Mouse (Mus musculus): ENCODE data around the gene Fam161a. TPM values are rescaled to one million over a fixed set of nuclear protein-coding genes. Genes with fewer than 3 reads are reported as not detected.

The Fam161a gene
- polyA plus RNA-seq (2016; fragmentation: Nextera tagmentation; extraction: Ambion mirVana), result 4.7 and 5.5 TPM in 2 replicates

DNA sequence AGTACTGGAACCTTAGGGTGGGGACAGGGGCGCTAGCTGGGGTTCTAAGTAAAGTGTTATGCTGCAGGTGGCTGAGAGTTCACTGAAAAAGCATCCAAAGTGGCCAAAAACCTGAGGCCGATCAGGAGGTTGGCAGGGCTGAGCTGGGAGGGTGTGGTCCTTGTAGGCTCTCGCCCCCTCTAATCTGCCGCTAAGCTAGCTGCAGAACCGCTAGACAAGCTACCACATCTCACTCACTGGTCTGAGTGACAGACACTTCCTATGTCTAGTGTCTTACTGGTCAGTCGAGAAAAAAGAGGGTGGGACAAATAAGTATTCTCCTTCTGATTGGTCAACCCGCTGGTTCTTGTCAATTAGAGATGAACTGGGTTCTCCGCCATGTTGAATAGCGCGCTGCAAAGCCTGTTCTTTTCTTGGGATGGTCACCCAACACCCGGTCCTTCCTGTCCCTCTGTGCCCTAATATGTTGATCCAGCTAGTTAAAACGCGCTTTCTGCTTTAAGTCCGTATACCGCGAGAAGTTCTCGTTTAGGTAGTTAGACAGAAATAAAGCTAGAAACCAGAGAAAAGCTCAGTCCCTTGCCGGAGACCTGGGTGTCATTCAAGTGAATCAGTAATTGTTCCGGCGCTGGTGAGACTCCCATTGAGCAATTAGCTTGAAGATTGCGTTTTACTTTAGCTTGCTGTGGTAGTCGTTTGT lies at the start of gene Fam161a:
Gene Fam161a (plus strand): TSS at position 51 of the 700 bp plus-strand sequence.
- 1% methylated on average over 22 of the region's 22 CpGs for WGBS
- no peaks in the 10 kb centered on the region for H3K9me3 ChIP-seq
- H3K4me1 ChIP-seq, result no peaks in the 10 kb centered on the region

GRCm38 (mm10) chr11:22957791-22958374 lies 49.4 kb upstream of the Fam161a start:
- Histone ChIP-seq H3K36me3 (peaks cover 2% of the 10 kb centered on the region; the same call in 1 of the 2 replicates), H3K4me2 (replicated peaks) (no peak overlapping the region), H3K27ac (no peak overlapping the region), H3K4me1 (no peaks in the 10 kb centered on the region), H3K4me3 (no peak overlapping the region), H3K27me3 (no peaks in the 10 kb centered on the region), H3K9ac (no peak overlapping the region), H3K9me3 (no peaks in the 10 kb centered on the region)
- 91% methylated on average over 4 of the region's 4 CpGs for WGBS
- no peak for ATAC-seq (ENCODE audit: insufficient number of reproducible peaks, insufficient read depth, low FRiP score, low TSS enrichment)

More for the DNA sequence above, at the start of gene Fam161a:
- H3K9ac ChIP-seq, result peak within 1 kb of the TSS; percentile 66
- peaks cover 15% of the 10 kb centered on the region for H3K36me3 ChIP-seq
- H3K4me2 ChIP-seq (replicated peaks), result peak within 1 kb of the TSS; percentile 73
- H3K27ac ChIP-seq, result peak within 1 kb of the TSS; percentile 89
- ATAC-seq (ENCODE audit: insufficient number of reproducible peaks, insufficient read depth, low FRiP score, low TSS enrichment), result peak; percentile 89
- no peaks in the 10 kb centered on the region for H3K27me3 ChIP-seq
- H3K4me3 ChIP-seq, result peak within 1 kb of the TSS; percentile 58

DNA sequence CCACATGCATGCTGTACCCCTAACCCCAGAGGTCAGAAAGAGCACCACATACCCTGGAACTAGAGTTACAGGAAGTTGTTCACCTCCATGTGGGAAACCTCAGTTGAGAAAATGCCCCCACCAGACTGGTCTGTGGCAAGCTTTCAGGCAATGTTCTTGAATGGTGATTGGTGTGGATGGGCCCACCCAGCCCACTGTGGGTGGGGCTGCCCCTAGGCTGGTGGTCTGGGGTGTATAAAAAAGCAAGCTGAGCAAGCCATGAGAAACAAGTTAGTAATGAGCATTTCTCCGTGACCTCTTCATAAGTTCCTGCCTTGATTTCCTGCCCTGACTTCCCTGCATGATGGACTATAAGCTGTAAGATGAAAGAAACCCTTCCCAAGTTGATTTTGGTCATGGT lies 45.2 kb upstream of the Fam161a start:
- H3K9ac ChIP-seq, result no peak overlapping the region
- H3K4me3 ChIP-seq, result no peak overlapping the region
- no peak for ATAC-seq (ENCODE audit: insufficient number of reproducible peaks, insufficient read depth, low FRiP score, low TSS enrichment)
- 0 out of 2 replicates have a peak, but pooled peaks cover 6% of the 10 kb centered on the region for H3K36me3 ChIP-seq
- H3K4me2 ChIP-seq (replicated peaks), result no peak overlapping the region
- no peaks in the 10 kb centered on the region; the same call in 1 of the 2 replicates for H3K9me3 ChIP-seq
- no peaks in the 10 kb centered on the region for H3K27me3 ChIP-seq
- peaks cover 5% of the 10 kb centered on the region; the same call in 1 of the 2 replicates for H3K4me1 ChIP-seq
- 90% methylated on average over 1 of the region's 1 CpGs for WGBS
- H3K27ac ChIP-seq, result no peak overlapping the region

- Histone ChIP-seq H3K4me3 (no peak overlapping the region), H3K27ac (no peak overlapping the region), H3K4me1 (peaks cover 5% of the 10 kb centered on the region; the same call in 1 of the 2 replicates), H3K9me3 (peaks cover 5% of the 10 kb centered on the region), H3K27me3 (no peaks in the 10 kb centered on the region), H3K9ac (no peak overlapping the region), H3K36me3 (peaks cover 10% of the 10 kb centered on the region; the same call in 1 of the 2 replicates), H3K4me2 (replicated peaks) (no peak overlapping the region)
- no peak for ATAC-seq (ENCODE audit: insufficient number of reproducible peaks, insufficient read depth, low FRiP score, low TSS enrichment)
- 72% methylated on average over 4 of the region's 4 CpGs for whole genome bisulfite sequencing
Measured at GRCm38 (mm10) chr11:22964401-22964800, 42.9 kb upstream of the Fam161a start.

DNA sequence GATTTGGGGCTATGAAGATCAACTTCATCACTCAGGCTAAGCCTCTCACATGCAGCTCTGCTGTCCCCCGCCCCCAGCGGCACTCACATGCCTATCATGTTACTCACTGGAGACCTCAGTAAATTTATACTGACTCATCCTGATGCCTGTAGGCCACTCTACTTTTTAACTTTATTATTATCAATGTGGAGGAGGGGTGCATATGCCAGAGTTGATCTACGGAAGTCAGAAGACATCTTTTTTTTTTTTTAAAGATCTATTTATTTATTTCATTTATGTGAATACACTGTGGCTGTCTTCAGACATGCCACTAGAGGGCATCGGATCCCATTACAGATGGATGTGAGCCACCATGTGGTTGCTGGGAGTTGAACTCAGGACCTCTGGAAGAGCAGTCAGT lies 41.8 kb upstream of the Fam161a start:
- WGBS, result 70% methylated on average over 4 of the region's 4 CpGs
- H3K9me3 ChIP-seq, result peaks cover 5% of the 10 kb centered on the region

DNA sequence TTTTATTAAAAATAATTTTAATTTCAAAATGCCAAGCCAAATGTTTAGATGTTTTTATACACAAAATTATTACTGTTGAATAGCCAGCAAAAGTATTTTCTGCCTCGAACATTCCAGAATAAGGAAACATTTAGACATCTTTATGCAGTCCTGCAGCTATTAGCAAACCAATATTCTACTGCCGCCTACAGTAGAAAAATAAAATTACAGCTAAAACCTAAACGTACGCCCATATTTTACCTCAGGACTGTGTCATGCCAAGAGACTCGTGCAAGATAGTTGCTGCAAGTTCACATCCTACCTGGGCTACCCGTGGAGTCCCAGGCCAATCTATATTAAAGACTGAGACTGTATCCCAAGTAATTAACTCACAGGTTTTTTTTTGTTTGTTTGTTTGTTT lies 37.8 kb upstream of the Fam161a start:
- H3K36me3 ChIP-seq, result peaks cover 29% of the 10 kb centered on the region
- ATAC-seq (ENCODE audit: insufficient number of reproducible peaks, insufficient read depth, low FRiP score, low TSS enrichment), result no peak

More for the DNA sequence above, 41.8 kb upstream of the Fam161a start:
- H3K4me2 ChIP-seq (replicated peaks), result no peak overlapping the region
- no peak overlapping the region for H3K27ac ChIP-seq
- no peak for ATAC-seq (ENCODE audit: insufficient number of reproducible peaks, insufficient read depth, low FRiP score, low TSS enrichment)
- no peak overlapping the region for H3K4me3 ChIP-seq
- H3K4me1 ChIP-seq, result peaks cover 5% of the 10 kb centered on the region; the same call in 1 of the 2 replicates
- H3K9ac ChIP-seq, result no peak overlapping the region
- no peaks in the 10 kb centered on the region for H3K27me3 ChIP-seq
- H3K36me3 ChIP-seq, result peaks cover 10% of the 10 kb centered on the region; the same call in 1 of the 2 replicates

DNA sequence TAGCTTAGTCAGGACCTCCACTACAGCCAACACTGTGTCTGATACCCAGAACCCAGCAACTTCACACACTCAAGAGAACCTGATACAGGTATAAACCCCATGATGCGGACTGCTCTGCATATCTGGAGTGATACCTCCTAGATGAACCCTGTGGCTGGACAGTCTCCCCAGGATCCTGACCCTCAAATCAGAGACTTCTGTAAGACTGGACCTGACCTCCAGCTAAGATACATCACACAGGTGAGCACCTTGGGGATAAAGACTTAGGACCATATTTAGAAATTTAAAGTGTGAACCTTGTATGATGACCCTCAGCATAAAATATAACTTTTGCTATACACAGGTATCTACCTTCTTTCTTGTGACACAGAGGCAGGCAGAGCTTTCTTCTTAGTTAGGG lies 36.8 kb upstream of the Fam161a start:
- no peak overlapping the region for H3K27ac ChIP-seq
- H3K4me3 ChIP-seq, result no peak overlapping the region
- H3K27me3 ChIP-seq, result no peaks in the 10 kb centered on the region
- 97% methylated on average over 1 of the region's 1 CpGs for whole genome bisulfite sequencing
- H3K36me3 ChIP-seq, result peaks cover 29% of the 10 kb centered on the region
- no peak overlapping the region for H3K4me2 ChIP-seq (replicated peaks)
- peaks cover 9% of the 10 kb centered on the region for H3K4me1 ChIP-seq
- ATAC-seq (ENCODE audit: insufficient number of reproducible peaks, insufficient read depth, low FRiP score, low TSS enrichment), result no peak
- no peak overlapping the region for H3K9ac ChIP-seq
- peaks cover 35% of the 10 kb centered on the region for H3K9me3 ChIP-seq

More for the DNA sequence above, 37.8 kb upstream of the Fam161a start:
- Histone ChIP-seq H3K4me1 (peaks cover 6% of the 10 kb centered on the region; the same call in 1 of the 2 replicates), H3K9ac (no peak overlapping the region), H3K27me3 (no peaks in the 10 kb centered on the region), H3K4me3 (no peak overlapping the region), H3K4me2 (replicated peaks) (no peak overlapping the region), H3K27ac (no peak overlapping the region), H3K9me3 (peaks cover 35% of the 10 kb centered on the region)
- whole genome bisulfite sequencing, result 61% methylated on average over 6 of the region's 6 CpGs

DNA sequence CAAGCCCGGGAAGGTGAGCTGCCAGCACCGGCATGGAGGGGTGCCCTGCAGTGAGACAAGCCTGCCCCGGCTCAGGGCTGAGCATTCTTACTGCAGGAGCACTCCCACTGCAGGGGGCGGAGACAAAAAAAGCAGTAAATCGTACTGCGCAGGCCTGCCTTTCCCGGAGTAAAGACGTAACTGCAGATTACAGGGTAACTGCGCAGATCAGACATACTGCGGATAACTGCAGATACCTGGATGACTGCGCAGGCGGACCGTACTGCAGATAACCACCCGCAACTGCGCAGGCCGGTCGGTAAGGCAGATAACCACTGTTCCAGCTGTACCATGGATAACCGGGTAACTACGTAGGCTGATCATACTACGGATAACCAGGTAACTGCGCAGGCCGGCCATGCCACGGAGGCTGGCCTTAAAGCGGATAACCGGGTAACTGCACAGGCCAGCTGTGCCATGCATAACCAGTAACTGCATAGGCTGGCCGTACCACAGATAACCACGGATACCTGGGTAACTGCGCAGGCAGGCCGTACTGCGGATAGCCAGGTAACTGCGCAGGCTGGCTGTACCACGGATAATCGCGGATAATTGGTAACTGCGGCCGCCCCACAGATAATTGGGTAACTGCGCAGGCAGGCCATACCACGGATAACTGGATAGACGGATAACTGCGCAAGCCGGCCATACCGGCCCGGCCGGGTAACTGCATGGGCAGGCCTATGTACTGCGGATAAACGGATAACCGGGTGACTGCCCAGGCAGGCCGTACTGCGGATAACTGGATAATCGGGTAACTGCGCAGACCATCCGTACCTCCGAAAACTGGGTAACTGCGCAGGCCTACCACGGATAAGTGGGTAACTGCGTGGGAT lies 35.3 kb upstream of the Fam161a start, which contains the start of gene Zrsr1:
Gene Zrsr1 (plus strand): TSS at position 171 of the 875 bp plus-strand sequence.
- Histone ChIP-seq H3K27ac (peak within 1 kb of the TSS; percentile 67), H3K27me3 (no peaks in the 10 kb centered on the region), H3K4me1 (peaks cover 10% of the 10 kb centered on the region), H3K9me3 (peaks cover 35% of the 10 kb centered on the region), H3K36me3 (peaks cover 27% of the 10 kb centered on the region), H3K4me3 (peak within 1 kb of the TSS; percentile 60), H3K9ac (peak within 1 kb of the TSS; percentile 61), H3K4me2 (replicated peaks) (peak within 1 kb of the TSS; percentile 58)
- peak; percentile 81 for ATAC-seq (ENCODE audit: insufficient number of reproducible peaks, insufficient read depth, low FRiP score, low TSS enrichment)
- 50% methylated on average over 56 of the region's 56 CpGs for WGBS

- peaks cover 34% of the 10 kb centered on the region for H3K36me3 ChIP-seq
- peak overlapping the region; percentile 61 for H3K9ac ChIP-seq
- H3K27ac ChIP-seq, result peak overlapping the region; percentile 77
- H3K4me2 ChIP-seq (replicated peaks), result peak overlapping the region; percentile 58
- peaks cover 10% of the 10 kb centered on the region for H3K4me1 ChIP-seq
- peak overlapping the region; percentile 60 for H3K4me3 ChIP-seq
- H3K9me3 ChIP-seq, result peaks cover 30% of the 10 kb centered on the region
- 48% methylated on average over 41 of the region's 46 CpGs for WGBS
- peak; percentile 42 for ATAC-seq (ENCODE audit: insufficient number of reproducible peaks, insufficient read depth, low FRiP score, low TSS enrichment)
- no peaks in the 10 kb centered on the region for H3K27me3 ChIP-seq
Measured at GRCm38 (mm10) chr11:22972746-22973526, 34.4 kb upstream of the Fam161a start.

DNA sequence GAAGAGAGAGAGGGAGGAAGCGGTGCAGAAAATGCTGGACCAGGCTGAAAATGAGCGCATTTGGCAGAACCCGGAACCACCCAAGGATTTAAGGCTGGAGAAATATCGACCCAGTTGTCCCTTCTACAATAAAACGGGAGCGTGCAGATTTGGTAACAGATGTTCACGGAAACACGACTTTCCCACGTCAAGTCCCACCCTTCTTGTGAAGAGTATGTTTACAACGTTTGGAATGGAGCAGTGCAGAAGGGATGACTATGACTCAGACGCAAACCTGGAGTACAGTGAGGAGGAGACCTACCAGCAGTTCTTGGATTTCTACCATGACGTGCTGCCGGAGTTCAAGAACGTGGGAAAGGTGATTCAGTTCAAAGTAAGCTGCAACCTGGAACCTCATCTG lies 33.7 kb upstream of the Fam161a start:
- peaks cover 35% of the 10 kb centered on the region for H3K36me3 ChIP-seq
- H3K9ac ChIP-seq, result peak overlapping the region; percentile 47
- H3K9me3 ChIP-seq, result peaks cover 29% of the 10 kb centered on the region
- peak overlapping the region; percentile 60 for H3K4me3 ChIP-seq
- peak overlapping the region; percentile 77 for H3K27ac ChIP-seq
- peaks cover 10% of the 10 kb centered on the region for H3K4me1 ChIP-seq
- ATAC-seq (ENCODE audit: insufficient number of reproducible peaks, insufficient read depth, low FRiP score, low TSS enrichment), result no peak
- 56% methylated on average over 14 of the region's 14 CpGs for WGBS
- no peaks in the 10 kb centered on the region for H3K27me3 ChIP-seq
- H3K4me2 ChIP-seq (replicated peaks), result peak overlapping the region; percentile 58

Measured in embryonic facial prominence, embryonic 12.5 days (tissue).